Mouse (Mus musculus) limb, embryonic 15.5 days (tissue): Measurements from ENCODE around the gene Ddx50. TPM values are rescaled to one million over a fixed set of nuclear protein-coding genes. Genes with fewer than 3 reads are reported as not detected.

Experiments used
- ATAC-seq: fragments of 200-750 bp; cut with Nextera tagmentation; 2 replicates; pipeline ENCODE4 v1.8.0; 2017; ENCODE audit warnings: low read depth, moderate TSS enrichment; ENCODE audit not compliant: insufficient number of reproducible peaks, low FRiP score, low TSS enrichment
- H3K27ac ChIP-seq: fragments of 300-500 bp; sonication (generic); 2 replicates; pipeline ENCODE4 v1.5.1; 2015; ENCODE audit warnings: moderate library complexity, mild to moderate bottlenecking, inconsistent platforms
- H3K27me3 ChIP-seq: fragments of 300-500 bp; sonication (generic); 2 replicates; pipeline ENCODE4 v1.6.1; 2015; ENCODE audit warnings: inconsistent platforms
- H3K36me3 ChIP-seq: fragments of 300-500 bp; sonication (generic); 2 replicates; pipeline ENCODE4 v1.6.1; 2015; ENCODE audit warnings: inconsistent platforms
- H3K4me1 ChIP-seq: fragments of 300-500 bp; sonication (generic); 2 replicates; pipeline ENCODE4 v1.6.1; 2015; ENCODE audit warnings: inconsistent platforms
- H3K4me2 ChIP-seq: fragments of 300-500 bp; sonication (generic); 2 replicates; pipeline ENCODE4 v1.6.1; 2015; ENCODE audit warnings: mild to moderate bottlenecking, inconsistent platforms
- H3K4me3 ChIP-seq: fragments of 300-500 bp; sonication (generic); 2 replicates; pipeline ENCODE4 v1.5.1; 2015; ENCODE audit warnings: mild to moderate bottlenecking, inconsistent platforms
- H3K9ac ChIP-seq: fragments of 300-500 bp; sonication (generic); 2 replicates; pipeline ENCODE4 v1.6.1; 2015; ENCODE audit warnings: inconsistent platforms
- H3K9me3 ChIP-seq: fragments of 300-500 bp; sonication (generic); 2 replicates; pipeline ENCODE4 v1.6.1; 2016; ENCODE audit warnings: inconsistent platforms
- WGBS: fragments of 180-500 bp; shearing (Covaris S2); methylation state at CpG from one replicate; pipeline ENCODE4 v1.1.7; 2015; 5-methylcytosine and 5-hydroxymethylcytosine counted together
- polyA plus RNA-seq: library from polyadenylated mRNA; unstranded; fragments of >200 nt; fragmentation: Nextera tagmentation; extraction: Ambion mirVana; gene quantifications from 2 replicates; pipeline ENCODE4 v1.2.1, GENCODE M21; 2015

Ddx50 gene
- 147 and 157 TPM in 2 replicates for polyA plus RNA-seq

DNA sequence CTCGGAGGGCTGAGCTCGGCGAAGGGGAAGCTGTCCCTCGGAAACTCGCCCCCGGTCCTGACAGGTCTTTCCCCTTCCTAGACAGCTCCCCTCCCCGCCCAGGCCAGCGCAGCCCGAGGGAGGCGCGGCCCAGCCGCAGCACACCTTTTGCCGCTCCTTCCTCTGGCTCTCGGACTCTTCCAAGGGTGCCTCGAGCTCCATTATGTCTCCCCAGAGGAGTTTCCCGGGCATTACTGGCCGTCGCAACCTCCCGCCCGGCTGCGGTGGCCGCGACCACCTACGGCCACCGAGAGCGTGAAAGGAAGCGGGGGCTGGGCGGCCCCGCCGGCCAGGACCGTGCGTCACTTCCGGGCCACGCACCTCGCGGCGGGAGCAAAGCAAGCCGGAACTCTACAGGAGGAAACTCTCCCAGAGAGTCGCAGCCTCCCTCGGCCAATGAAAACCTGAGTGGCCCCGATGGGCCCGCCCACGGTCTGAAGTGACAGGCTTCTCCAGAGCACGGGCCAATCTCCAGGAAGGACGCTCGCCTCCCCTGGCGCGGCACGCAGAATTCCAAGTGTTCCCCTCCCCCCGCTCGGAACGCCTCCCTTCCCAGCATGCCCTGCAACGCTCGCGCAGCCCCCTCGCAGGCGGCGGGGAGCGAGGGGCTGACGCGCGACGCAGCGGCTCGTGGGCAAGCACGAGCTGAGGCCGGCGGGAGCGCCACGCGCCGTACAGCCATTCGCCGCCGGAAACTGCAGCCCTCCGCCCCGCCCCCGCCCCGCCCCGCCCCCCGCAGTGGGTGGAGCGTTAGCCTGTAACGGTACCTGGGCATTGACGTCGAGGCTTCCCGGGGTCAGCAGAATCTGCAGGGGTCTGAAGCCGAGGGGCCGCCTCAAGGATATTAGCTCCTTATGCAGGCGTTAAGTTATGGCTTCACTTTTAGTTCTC, at the start of gene Ddx50:
Ddx50 (minus strand) TSS at position 338 of the 930 bp plus-strand sequence.
- H3K27ac ChIP-seq, result peak within 1 kb of the TSS; percentile 96
- peak within 1 kb of the TSS; percentile 94 for H3K4me3 ChIP-seq
- H3K4me2 ChIP-seq, result peak within 1 kb of the TSS; percentile 55
- H3K9me3 ChIP-seq, result no peaks in the 10 kb centered on the region
- under 1% methylated on average over 84 of the region's 89 CpGs for WGBS
- peaks cover 12% of the 10 kb centered on the region; the same call in 1 of the 2 replicates for H3K36me3 ChIP-seq
- peak within 1 kb of the TSS; percentile 92 for H3K9ac ChIP-seq
- no peaks in the 10 kb centered on the region for H3K27me3 ChIP-seq
- ATAC-seq, result peak; percentile 100
- peaks cover 9% of the 10 kb centered on the region; the same call in 1 of the 2 replicates for H3K4me1 ChIP-seq

DNA sequence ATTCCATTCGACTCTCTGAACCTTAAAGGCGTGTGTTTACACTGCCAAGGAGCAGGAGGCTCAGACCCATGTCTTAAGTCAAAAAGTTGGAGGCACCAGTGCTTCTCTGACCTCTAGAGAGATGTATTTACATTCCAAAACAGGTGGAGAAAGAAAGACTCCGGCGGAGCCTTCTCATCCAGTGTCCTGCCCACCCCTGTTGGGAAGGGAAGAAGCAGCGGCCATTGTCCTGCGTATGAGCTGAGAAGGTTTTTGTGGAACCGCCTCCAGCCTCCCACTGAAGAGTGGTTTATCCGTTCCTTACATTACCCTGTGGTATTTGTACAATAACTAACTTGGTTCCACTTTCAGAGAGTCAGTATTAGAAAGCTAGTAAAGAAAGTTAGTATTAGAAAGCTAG, 41.8 kb upstream of the Ddx50 start:
- ATAC-seq, result no peak
- Histone ChIP-seq H3K36me3 (no peaks in the 10 kb centered on the region), H3K27me3 (no peaks in the 10 kb centered on the region), H3K4me3 (no peak overlapping the region), H3K27ac (no peak overlapping the region), H3K9me3 (no peaks in the 10 kb centered on the region), H3K4me1 (peaks cover under 1% of the 10 kb centered on the region; the same call in 1 of the 2 replicates), H3K9ac (no peak overlapping the region), H3K4me2 (no peak overlapping the region)
- whole genome bisulfite sequencing, result 66% methylated on average over 8 of the region's 8 CpGs

DNA sequence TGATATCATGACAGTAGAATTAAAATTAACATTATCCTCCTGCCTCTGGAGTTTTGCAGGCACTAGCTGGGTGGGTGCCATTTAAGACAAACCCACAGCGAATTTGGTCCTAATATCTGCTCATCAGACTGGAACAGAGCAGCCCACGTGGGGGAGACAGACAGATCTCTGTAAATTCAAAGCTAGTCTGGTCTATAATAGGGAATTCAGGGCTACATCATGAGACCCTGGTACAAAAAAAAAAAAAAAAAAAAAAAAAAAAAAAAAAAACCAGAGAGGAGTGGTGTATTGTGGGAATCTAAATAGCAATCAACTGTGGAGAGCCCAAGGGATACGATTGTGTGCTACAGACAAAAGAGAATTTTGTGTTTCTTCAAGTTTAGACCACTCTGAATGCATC, 41.2 kb upstream of the Ddx50 start:
- 82% methylated on average over 3 of the region's 3 CpGs for WGBS
- Histone ChIP-seq H3K4me3 (no peak overlapping the region), H3K27me3 (no peaks in the 10 kb centered on the region), H3K27ac (no peak overlapping the region), H3K9me3 (no peaks in the 10 kb centered on the region), H3K36me3 (no peaks in the 10 kb centered on the region), H3K4me2 (no peak overlapping the region), H3K9ac (no peak overlapping the region), H3K4me1 (peaks cover 6% of the 10 kb centered on the region)
- no peak for ATAC-seq

DNA sequence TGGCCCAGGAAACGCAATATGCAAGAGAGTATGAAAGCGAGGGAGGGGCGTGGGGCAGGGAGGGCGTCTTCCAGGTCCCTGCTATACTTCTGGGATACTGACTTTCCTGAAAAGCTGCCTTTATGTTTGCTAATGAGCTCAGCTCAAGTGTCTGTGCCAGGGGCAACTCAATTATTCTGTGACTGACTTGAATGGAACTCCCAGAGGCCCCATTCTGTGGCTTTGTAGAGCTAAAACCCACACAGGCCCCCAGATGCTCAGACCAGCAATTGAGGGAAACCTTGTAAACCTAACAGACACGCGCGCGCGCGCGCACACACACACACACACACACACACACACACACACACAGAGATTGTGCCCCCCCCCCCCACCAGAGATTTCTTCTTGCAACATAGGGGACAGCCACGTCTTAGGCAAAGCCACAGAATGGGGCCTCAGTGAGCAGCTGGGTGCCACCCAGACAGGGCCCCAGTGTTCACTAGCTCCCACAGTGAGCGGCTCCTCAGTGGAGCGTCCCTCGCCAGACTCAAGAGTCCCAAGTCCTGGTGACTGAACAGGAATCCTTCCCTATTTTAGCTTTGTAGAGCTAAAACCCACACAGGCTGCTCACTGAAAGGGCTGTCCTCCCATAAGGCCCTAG, 36.1 kb upstream of the Ddx50 start:
- peaks cover 15% of the 10 kb centered on the region for H3K4me1 ChIP-seq
- H3K27me3 ChIP-seq, result no peaks in the 10 kb centered on the region
- 49% methylated on average over 15 of the region's 15 CpGs for WGBS
- no peaks in the 10 kb centered on the region for H3K9me3 ChIP-seq
- H3K4me3 ChIP-seq, result no peak overlapping the region
- no peaks in the 10 kb centered on the region for H3K36me3 ChIP-seq
- no peak overlapping the region for H3K27ac ChIP-seq
- ATAC-seq, result 0 out of 2 replicates have a peak, but pooled peaks have one; percentile 17
- no peak overlapping the region for H3K4me2 ChIP-seq
- no peak overlapping the region for H3K9ac ChIP-seq

DNA sequence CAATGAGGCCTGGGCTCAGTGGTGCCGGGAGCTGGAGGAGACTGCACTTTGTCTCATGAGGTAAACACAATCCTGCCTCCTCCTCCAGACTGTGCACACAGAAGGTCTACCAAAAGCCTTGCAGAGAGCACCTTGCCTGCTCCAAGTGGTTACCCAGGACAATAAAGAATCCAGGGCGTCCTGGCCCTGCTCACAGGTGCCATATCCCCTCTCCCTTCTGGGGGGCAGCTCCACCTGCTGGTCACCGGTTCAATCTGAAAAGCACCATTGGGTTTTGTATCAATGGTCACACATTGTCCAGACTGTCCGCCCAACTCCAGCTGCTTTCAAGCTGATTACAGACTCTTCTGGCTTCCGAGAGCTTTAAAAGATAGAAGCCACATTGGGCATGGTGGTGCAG, 32.0 kb upstream of the Ddx50 start:
- Histone ChIP-seq H3K4me1 (peaks cover 15% of the 10 kb centered on the region), H3K9me3 (no peaks in the 10 kb centered on the region), H3K27ac (no peak overlapping the region), H3K36me3 (no peaks in the 10 kb centered on the region), H3K9ac (no peak overlapping the region), H3K4me2 (no peak overlapping the region), H3K27me3 (no peaks in the 10 kb centered on the region; the same call in 1 of the 2 replicates), H3K4me3 (no peak overlapping the region)
- WGBS, result 53% methylated on average over 5 of the region's 5 CpGs
- ATAC-seq, result no peak

DNA sequence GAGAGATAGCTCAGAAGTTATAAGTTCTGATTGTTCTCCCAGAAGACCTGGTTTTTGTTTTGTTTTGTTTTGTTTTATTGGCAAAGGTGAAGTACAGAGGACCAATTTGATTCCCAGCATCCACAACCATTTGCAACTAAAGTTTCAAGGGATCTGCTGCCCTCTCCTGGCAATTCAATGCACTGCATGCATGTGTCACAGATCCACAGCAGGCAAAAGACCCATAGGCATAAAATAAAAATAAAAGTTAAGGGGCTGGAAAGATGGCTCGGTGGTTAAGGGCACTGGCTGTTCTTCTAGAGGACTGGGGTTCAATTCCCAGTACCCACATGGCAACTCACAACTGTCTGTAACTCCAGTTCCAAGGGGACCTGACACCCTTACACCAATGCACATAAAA, 28.8 kb upstream of the Ddx50 start:
- Histone ChIP-seq H3K4me2 (no peak overlapping the region), H3K36me3 (no peaks in the 10 kb centered on the region), H3K9me3 (no peaks in the 10 kb centered on the region), H3K9ac (no peak overlapping the region), H3K27me3 (no peaks in the 10 kb centered on the region; the same call in 1 of the 2 replicates), H3K4me1 (no peaks in the 10 kb centered on the region), H3K27ac (no peak overlapping the region), H3K4me3 (no peak overlapping the region)
- 84% methylated on average over 1 of the region's 1 CpGs for WGBS
- no peak for ATAC-seq

DNA sequence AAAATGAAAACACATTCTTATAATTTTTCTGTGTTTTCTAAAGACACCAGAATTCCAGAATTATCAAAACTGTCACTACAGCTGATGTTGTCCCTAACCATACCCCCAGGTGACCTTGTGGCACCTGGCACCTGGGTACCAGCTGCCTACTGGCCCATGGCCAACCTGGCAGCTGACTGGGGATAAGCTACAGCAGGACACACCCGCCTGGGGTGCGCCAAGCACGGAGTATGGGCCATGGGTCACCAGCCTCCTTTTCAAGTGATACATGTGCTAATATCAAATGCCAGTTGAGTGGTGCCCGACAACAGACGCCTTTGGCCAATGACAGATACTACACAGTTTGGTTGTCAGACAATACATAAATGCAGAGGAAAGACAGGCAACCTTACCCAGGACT, 26.3 kb upstream of the Ddx50 start:
- no peaks in the 10 kb centered on the region for H3K4me1 ChIP-seq
- H3K4me2 ChIP-seq, result no peak overlapping the region
- no peak overlapping the region for H3K27ac ChIP-seq
- H3K9ac ChIP-seq, result no peak overlapping the region
- 79% methylated on average over 5 of the region's 5 CpGs for WGBS
- ATAC-seq, result no peak
- H3K36me3 ChIP-seq, result no peaks in the 10 kb centered on the region
- no peak overlapping the region for H3K4me3 ChIP-seq
- H3K9me3 ChIP-seq, result no peaks in the 10 kb centered on the region
- no peaks in the 10 kb centered on the region; the same call in 1 of the 2 replicates for H3K27me3 ChIP-seq

DNA sequence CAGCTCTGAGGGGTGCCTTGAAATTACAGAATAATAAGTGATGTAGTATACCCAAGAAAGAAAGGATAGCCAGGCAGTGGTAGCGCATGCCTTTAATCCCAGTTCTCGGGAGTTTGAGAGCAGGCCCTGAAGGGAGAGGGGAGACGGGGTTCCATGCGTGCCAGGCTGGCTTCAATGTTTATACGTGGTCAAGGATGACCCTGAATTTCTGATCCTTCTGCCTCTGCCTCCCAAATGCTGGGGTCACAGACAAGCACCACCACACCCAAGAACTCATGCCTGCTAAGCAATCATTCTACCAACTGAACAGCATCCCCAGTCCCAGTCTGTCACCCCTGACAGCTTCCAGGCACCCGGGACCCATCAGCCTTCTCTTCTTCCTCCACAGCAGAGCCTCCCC, 25.2 kb upstream of the Ddx50 start:
- no peaks in the 10 kb centered on the region; the same call in 1 of the 2 replicates for H3K27me3 ChIP-seq
- no peaks in the 10 kb centered on the region for H3K36me3 ChIP-seq
- H3K27ac ChIP-seq, result no peak overlapping the region
- no peak overlapping the region for H3K4me2 ChIP-seq
- WGBS, result 88% methylated on average over 6 of the region's 6 CpGs
- no peaks in the 10 kb centered on the region for H3K9me3 ChIP-seq
- no peaks in the 10 kb centered on the region for H3K4me1 ChIP-seq
- ATAC-seq, result no peak
- no peak overlapping the region for H3K4me3 ChIP-seq
- no peak overlapping the region for H3K9ac ChIP-seq

DNA sequence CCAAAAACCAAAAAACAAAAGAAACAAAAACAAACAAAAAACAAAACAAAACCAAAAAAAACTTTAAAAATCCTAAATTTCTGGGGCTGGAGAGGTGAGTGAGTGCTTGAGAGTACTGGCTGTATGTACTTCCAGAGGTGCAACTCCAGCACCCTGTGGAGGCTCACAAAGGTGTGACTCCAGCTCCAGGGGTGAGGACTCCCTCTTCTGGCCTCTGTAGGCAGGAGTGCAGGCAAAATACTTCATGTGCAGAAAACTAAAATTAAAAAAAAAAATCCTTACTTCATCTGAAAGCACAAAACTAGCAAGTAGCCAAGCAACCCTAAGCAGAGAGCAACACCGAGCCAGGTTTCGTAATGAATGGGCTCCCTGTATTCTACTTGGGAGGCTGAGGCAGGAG, 21.3 kb upstream of the Ddx50 start:
- Histone ChIP-seq H3K36me3 (no peaks in the 10 kb centered on the region), H3K27ac (no peak overlapping the region), H3K4me3 (no peak overlapping the region), H3K4me1 (no peaks in the 10 kb centered on the region), H3K27me3 (no peaks in the 10 kb centered on the region), H3K9ac (no peak overlapping the region), H3K4me2 (no peak overlapping the region), H3K9me3 (no peaks in the 10 kb centered on the region)
- ATAC-seq, result no peak
- WGBS, result 97% methylated on average over 2 of the region's 2 CpGs

DNA sequence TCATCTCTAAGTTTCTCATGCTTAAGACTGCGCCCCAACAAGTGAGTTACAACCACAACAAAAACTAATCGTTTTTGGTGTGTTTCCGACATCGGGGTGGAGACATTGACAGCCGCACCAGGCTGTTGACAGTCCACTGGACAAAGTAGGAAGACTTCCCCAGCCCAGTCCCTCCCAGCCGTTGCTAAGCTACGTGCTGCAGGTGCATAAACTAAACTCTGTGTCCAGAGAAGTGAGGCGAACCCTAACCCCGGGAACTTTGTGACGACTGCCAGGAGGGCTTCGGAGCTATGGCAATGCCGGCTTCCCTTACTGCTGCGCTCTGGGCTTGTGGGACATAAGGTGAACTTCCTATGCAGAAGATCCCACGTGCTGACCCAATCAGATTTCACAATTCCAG, 18.2 kb upstream of the Ddx50 start:
- ATAC-seq, result no peak
- Histone ChIP-seq H3K9me3 (no peaks in the 10 kb centered on the region), H3K4me1 (0 out of 2 replicates have a peak, but pooled peaks cover 3% of the 10 kb centered on the region), H3K9ac (no peak overlapping the region), H3K27ac (no peak overlapping the region), H3K36me3 (no peaks in the 10 kb centered on the region), H3K4me3 (no peak overlapping the region), H3K27me3 (no peaks in the 10 kb centered on the region), H3K4me2 (no peak overlapping the region)
- 72% methylated on average over 14 of the region's 14 CpGs for WGBS

DNA sequence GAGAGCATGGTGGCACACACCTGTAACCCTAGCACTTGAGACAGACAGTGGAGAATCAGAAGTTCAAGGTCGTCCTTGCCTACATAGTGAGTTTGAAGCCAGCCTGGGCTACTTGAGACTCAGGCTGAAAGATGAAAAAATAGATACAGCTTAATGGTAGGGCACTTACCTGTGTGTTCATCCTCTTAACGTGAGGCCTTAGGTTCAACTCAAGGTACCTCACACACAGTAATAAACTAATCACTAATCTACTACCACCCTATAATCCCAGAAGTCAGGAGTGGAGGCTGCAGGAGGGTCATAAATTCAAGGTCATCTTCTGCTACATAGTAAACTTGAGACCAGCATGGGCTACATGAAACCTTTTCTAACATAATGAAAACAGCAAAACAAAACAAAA, 17.4 kb upstream of the Ddx50 start:
- no peak overlapping the region for H3K9ac ChIP-seq
- ATAC-seq, result no peak
- H3K27ac ChIP-seq, result no peak overlapping the region
- no peak overlapping the region for H3K4me2 ChIP-seq
- H3K4me1 ChIP-seq, result 0 out of 2 replicates have a peak, but pooled peaks cover 3% of the 10 kb centered on the region
- no peak overlapping the region for H3K4me3 ChIP-seq
- H3K9me3 ChIP-seq, result no peaks in the 10 kb centered on the region
- H3K27me3 ChIP-seq, result no peaks in the 10 kb centered on the region
- WGBS, result 53% methylated on average over 2 of the region's 2 CpGs
- no peaks in the 10 kb centered on the region for H3K36me3 ChIP-seq

DNA sequence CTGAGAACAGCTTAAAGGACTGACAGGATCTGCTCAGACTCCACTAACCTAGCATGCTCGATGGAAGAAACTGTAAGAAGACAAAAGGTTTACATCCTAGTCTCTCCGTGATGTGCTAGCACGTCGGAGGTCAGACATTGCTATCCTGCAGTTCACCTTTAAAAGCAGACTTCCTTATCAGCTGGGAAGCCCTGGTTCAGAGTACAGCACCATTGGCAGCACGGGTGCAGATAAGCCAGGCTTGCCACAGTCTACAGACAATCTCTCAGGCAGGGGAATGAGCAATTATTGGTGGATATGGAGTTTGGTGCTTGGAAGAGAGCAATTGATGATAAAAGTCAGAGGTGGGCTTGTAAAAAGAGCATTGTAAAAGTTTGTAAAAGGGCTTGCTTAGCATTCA, 17.0 kb upstream of the Ddx50 start:
- Histone ChIP-seq H3K4me1 (0 out of 2 replicates have a peak, but pooled peaks cover 3% of the 10 kb centered on the region), H3K27me3 (no peaks in the 10 kb centered on the region), H3K9ac (no peak overlapping the region), H3K9me3 (no peaks in the 10 kb centered on the region), H3K27ac (no peak overlapping the region), H3K36me3 (no peaks in the 10 kb centered on the region), H3K4me2 (no peak overlapping the region), H3K4me3 (no peak overlapping the region)
- 82% methylated on average over 5 of the region's 5 CpGs for WGBS
- no peak for ATAC-seq
